Mouse (Mus musculus) forebrain, postnatal 0 days (tissue): ENCODE data around the gene Calm5. TPM values are rescaled to one million over a fixed set of nuclear protein-coding genes. Genes with fewer than 3 reads are reported as not detected.

Experiments
- ATAC-seq: fragments of 200-750 bp; cut with Nextera tagmentation; 2 replicates; pipeline ENCODE4 v1.8.0; 2017; ENCODE audit warnings: mild to moderate bottlenecking, moderate library complexity
- DNase-seq: peaks from one replicate; pipeline ENCODE4 v3.0.0-alpha.2; 2015
- H3K27ac ChIP-seq: fragments of 300-500 bp; sonication (generic); 2 replicates; pipeline ENCODE4 v1.5.1; 2014; ENCODE audit warnings: low read depth, mild to moderate bottlenecking, antibody characterized with exemption, low read length, moderate library complexity, mixed read lengths
- H3K27me3 ChIP-seq: fragments of 300-500 bp; sonication (generic); 2 replicates; pipeline ENCODE4 v1.6.1; 2014; ENCODE audit warnings: mild to moderate bottlenecking, low read length, mixed read lengths; ENCODE audit not compliant: insufficient read depth
- H3K36me3 ChIP-seq: fragments of 300-500 bp; sonication (generic); 2 replicates; pipeline ENCODE4 v1.6.1; 2014; ENCODE audit warnings: mild to moderate bottlenecking, moderate library complexity; ENCODE audit not compliant: insufficient read depth
- H3K4me1 ChIP-seq: fragments of 300-500 bp; sonication (generic); 2 replicates; pipeline ENCODE4 v1.6.1; 2014; ENCODE audit warnings: antibody characterized with exemption; ENCODE audit not compliant: insufficient read depth
- H3K4me2 ChIP-seq: fragments of 300-500 bp; sonication (generic); 2 replicates; pipeline ENCODE4 v1.6.1; 2014; ENCODE audit warnings: low read depth, mild to moderate bottlenecking, moderate library complexity
- H3K4me3 ChIP-seq: fragments of 300-500 bp; sonication (generic); 2 replicates; pipeline ENCODE4 v1.5.1; 2014; ENCODE audit warnings: low read depth, low read length, mixed read lengths
- H3K9ac ChIP-seq: fragments of 300-500 bp; sonication (generic); 2 replicates; pipeline ENCODE4 v1.6.1; 2014; ENCODE audit warnings: mild to moderate bottlenecking
- H3K9me3 ChIP-seq: fragments of 300-500 bp; sonication (generic); 2 replicates; pipeline ENCODE4 v1.6.1; 2016; ENCODE audit warnings: low read length
- CTCF ChIP-seq: sonication (generic); IDR thresholded peaks from 2 replicates; pipeline ENCODE4 v1.5.1; 2016; ENCODE audit warnings: antibody characterized with exemption, control low read depth, low read depth
- WGBS: fragments of 180-500 bp; shearing (Covaris S2); extraction: QIAGEN DNeasy Blood & Tissue Kit; methylation state at CpG from one replicate; pipeline ENCODE4 v1.1.7; 2014; 5-methylcytosine and 5-hydroxymethylcytosine counted together
- polyA plus RNA-seq: library from polyadenylated mRNA; unstranded; fragments of >200 nt; fragmentation: Nextera tagmentation; extraction: Ambion mirVana; gene quantifications from 2 replicates; pipeline ENCODE4 v1.2.1, GENCODE M21; 2015
- total RNA-seq: library from RNA; depleted of rRNA; stranded (reverse); fragments of >200 nt; gene quantifications from 2 replicates; pipeline ENCODE4 v1.2.3, GENCODE M21; 2014

Calm5 gene
- total and polyA plus RNA-seq, 2 experiments from 2014 or later: not detected

DNA sequence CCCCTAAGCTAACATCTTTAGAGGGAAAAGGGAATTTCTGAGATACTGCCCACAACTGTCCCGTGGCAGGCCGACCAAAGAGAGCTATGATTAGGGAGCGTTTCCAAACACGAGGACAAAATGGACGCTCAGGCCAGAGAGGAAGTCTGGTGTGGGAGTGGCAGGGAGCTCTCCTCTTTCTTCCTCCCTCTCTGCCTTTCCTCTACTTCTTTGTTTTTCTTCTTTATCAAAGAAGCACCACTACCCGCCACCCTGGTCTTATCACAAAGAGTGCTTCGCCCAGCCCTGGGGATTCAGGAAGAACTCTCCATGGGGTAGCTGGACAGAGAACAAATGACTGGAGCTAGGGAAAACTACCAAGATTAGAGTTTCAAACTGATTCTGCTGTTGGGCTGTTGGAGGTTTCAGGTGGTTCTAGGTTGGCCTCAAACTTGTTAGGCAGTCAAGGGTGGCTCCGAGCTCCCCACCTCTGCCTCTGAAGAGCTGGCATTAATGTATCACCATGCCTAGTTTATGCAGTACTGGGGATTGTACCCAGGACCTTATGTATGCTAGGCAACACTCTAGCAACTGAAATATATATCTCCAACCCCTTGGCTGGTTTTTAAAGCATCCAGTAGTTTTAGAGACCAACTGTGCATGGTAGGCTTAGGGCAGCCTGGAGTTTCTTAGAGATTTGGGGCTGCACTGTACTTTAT, 12.5 kb downstream of the Calm5 start:
- H3K9me3 ChIP-seq: no peaks in the 10 kb centered on the region
- 89% methylated on average over 8 of the region's 8 CpGs for WGBS
- DNase-seq: no peak
- no peak overlapping the region for H3K4me2 ChIP-seq
- no peak for TF ChIP-seq CTCF
- H3K27me3 ChIP-seq: no peaks in the 10 kb centered on the region
- no peak for ATAC-seq
- H3K36me3 ChIP-seq: no peaks in the 10 kb centered on the region
- no peak overlapping the region for H3K4me3 ChIP-seq
- H3K27ac ChIP-seq: no peak overlapping the region
- H3K4me1 ChIP-seq: no peaks in the 10 kb centered on the region
- no peak overlapping the region for H3K9ac ChIP-seq

DNA sequence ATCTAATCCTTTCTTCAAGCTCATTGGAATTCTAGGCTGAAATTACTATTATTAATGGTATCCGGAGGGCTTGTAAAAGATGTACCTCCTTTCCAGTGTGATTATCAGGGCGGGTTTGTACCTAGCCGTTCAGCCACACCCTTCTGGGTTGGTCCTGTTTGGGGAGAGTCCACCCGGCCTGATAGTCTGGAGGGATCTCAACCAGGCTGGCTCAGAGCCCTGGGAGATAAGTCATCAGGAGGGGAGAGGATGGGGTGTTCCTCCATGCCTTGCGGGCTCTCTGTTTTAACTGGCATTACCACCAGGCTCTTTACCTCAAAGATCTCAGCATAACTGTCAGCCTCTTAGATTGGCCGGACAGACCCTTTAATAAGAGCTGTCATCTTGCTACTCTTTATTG, 13.2 kb downstream of the Calm5 start:
- Histone ChIP-seq H3K9ac (no peak overlapping the region), H3K4me1 (no peaks in the 10 kb centered on the region), H3K9me3 (no peaks in the 10 kb centered on the region), H3K27me3 (no peaks in the 10 kb centered on the region), H3K27ac (no peak overlapping the region), H3K36me3 (no peaks in the 10 kb centered on the region), H3K4me3 (no peak overlapping the region), H3K4me2 (no peak overlapping the region)
- no peak for DNase-seq
- no peak for TF ChIP-seq CTCF
- ATAC-seq: no peak
- WGBS: 85% methylated on average over 6 of the region's 6 CpGs

DNA sequence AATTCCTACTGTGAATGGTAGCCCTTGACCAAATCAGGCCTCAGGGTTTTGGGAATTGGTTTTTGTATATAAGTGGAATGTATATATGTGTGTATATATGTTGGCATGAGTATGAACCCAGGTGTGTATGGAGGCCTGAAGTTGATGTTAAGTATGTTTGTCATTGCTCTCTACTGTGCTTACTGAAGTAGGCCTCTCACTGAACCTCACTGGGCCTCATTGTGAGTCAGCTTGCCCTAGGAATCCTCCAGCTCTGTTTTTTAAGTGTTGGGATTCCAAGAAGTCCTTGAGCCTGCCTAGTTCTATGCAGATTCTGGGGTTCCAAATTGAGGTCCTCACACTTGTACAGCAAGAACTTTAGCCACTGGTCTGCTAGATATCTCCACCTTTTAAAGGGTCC, 15.9 kb downstream of the Calm5 start:
- no peaks in the 10 kb centered on the region for H3K36me3 ChIP-seq
- H3K4me1 ChIP-seq: no peaks in the 10 kb centered on the region
- no peak overlapping the region for H3K27ac ChIP-seq
- no peak for TF ChIP-seq CTCF
- H3K9me3 ChIP-seq: no peaks in the 10 kb centered on the region
- H3K9ac ChIP-seq: no peak overlapping the region
- no peak overlapping the region for H3K4me3 ChIP-seq
- no peak overlapping the region for H3K4me2 ChIP-seq
- H3K27me3 ChIP-seq: no peaks in the 10 kb centered on the region
- no peak for DNase-seq
- no peak for ATAC-seq

DNA sequence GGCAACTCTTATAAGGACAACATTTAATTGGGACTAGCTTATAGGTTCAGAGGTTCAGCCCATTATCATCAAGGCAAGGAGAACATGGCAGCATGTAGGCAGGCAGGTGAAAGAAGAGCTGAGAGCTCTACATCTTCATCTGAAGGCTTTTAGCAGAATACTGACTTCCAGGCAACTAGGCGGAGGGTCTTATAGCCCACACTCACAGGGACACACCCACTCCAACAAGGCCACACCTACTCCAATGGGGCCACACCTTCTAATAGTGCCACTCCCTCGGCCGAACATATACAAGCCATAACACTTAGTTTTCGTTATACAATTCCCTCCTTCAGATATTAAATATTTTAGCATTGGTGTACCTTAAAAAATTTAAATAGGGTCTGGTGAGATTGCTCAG, 18.9 kb downstream of the Calm5 start:
- no peak overlapping the region for H3K9ac ChIP-seq
- H3K27ac ChIP-seq: no peak overlapping the region
- no peak overlapping the region for H3K4me3 ChIP-seq
- TF ChIP-seq CTCF: no peak
- 95% methylated on average over 4 of the region's 4 CpGs for WGBS
- ATAC-seq: no peak
- DNase-seq: no peak
- H3K4me1 ChIP-seq: no peaks in the 10 kb centered on the region
- H3K36me3 ChIP-seq: no peaks in the 10 kb centered on the region
- H3K27me3 ChIP-seq: no peaks in the 10 kb centered on the region
- H3K9me3 ChIP-seq: no peaks in the 10 kb centered on the region
- no peak overlapping the region for H3K4me2 ChIP-seq

DNA sequence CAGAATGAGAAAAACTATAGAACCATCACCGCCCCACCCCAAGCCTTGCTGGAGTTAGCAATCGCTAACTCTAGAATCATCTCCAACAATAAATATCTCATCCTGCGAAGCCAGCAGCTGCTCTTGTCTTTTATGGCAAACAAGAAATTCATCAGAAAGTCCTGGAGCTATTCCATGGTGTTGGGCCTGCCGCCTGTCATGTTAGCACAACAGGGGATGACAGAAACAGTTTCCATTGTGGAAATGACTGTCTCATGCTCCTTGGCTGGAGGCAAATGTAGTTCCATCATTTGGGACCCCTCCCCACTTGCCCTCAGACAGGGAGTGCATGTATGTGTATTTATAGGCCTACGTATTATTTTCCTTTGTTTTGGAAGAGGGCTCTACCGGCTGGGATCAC, 22.5 kb downstream of the Calm5 start:
- no peak overlapping the region for H3K4me2 ChIP-seq
- no peak overlapping the region for H3K27ac ChIP-seq
- ATAC-seq (peak; percentile 74), DNase-seq (peak; percentile 46)
- no peak overlapping the region for H3K4me3 ChIP-seq
- no peaks in the 10 kb centered on the region for H3K4me1 ChIP-seq
- no peaks in the 10 kb centered on the region for H3K36me3 ChIP-seq
- TF ChIP-seq CTCF: no peak
- WGBS: 68% methylated on average over 6 of the region's 6 CpGs
- no peak overlapping the region for H3K9ac ChIP-seq
- H3K27me3 ChIP-seq: no peaks in the 10 kb centered on the region
- no peaks in the 10 kb centered on the region for H3K9me3 ChIP-seq

DNA sequence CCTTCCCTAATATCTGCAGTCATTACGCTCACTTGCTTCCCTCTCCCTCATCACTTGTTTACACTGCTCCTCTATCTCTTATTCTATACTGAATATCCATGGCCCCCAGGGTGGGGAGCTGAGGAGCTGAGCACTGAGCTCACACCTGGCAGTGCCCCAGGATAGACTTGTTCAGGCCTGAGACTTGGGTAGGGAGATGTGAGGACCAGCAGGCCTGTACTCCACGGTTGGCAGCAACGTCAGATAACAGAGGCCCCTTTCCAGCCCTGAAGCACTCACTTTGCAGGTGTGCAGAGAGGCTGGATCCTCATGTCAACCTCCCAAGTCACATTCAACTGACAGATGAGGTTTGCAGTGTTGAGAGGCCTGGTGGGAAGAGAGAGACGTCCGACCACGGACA, 23.2 kb downstream of the Calm5 start:
- DNase-seq: no peak
- peak; percentile 32; the same call in 1 of the 2 replicates for ATAC-seq

DNA sequence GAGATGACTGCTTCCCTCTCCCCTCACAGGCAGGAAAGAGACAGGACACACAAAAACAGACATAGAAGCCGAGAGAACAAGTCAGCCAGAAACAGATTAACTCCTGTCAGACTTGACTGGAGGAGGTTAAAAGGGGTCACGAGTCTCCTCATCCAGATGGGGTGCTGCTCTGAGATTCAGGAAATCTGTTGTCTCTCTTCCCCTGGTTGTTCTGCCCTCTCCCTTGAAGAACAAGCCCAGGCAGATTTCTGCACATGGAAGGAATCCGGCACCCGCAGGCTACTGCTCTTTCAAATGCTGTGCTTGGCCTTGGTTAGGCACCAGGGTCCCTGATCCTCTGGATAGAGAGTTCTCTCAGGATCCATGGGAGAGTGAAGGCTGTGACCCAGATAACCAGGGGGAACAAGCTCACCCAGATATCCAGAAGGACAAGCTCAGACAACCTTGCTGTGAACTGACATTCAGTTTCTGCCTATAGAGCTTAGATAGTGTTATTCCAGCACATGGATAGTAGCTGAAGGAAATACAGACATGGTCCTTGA, 23.8 kb downstream of the Calm5 start:
- Histone ChIP-seq H3K27me3 (no peaks in the 10 kb centered on the region), H3K36me3 (no peaks in the 10 kb centered on the region), H3K4me1 (no peaks in the 10 kb centered on the region), H3K9ac (no peak overlapping the region), H3K4me3 (no peak overlapping the region), H3K4me2 (no peak overlapping the region), H3K9me3 (no peaks in the 10 kb centered on the region), H3K27ac (no peak overlapping the region)
- no peak for DNase-seq
- no peak for ATAC-seq
- 57% methylated on average over 4 of the region's 4 CpGs for WGBS
- no peak for TF ChIP-seq CTCF

More for the DNA sequence above, 23.2 kb downstream of the Calm5 start:
- Histone ChIP-seq H3K27ac (no peak overlapping the region), H3K4me2 (no peak overlapping the region), H3K4me1 (no peaks in the 10 kb centered on the region), H3K27me3 (no peaks in the 10 kb centered on the region), H3K4me3 (no peak overlapping the region), H3K9me3 (no peaks in the 10 kb centered on the region), H3K9ac (no peak overlapping the region), H3K36me3 (no peaks in the 10 kb centered on the region)
- 81% methylated on average over 6 of the region's 6 CpGs for WGBS
- no peak for TF ChIP-seq CTCF
